8 mouse cellular contexts compared by ENCODE assay signal in genomic region chr7:127471646-127472010, GRCm38 (mm10). TPM values are rescaled to one million over a fixed set of nuclear protein-coding genes. Genes with fewer than 3 reads are reported as not detected.
DNase-seq lines count a peak whose midpoint lies in the region; ATAC-seq and TF ChIP-seq lines count a peak whose summit lies in the region.

No protein-coding gene starts in this region.

- H3K27ac ChIP-seq in heart, adult 2 months, result peak overlapping the region; percentile 95
- peak overlapping the region; percentile 94 for H3K27ac ChIP-seq in bone marrow macrophage, adult 2 months (ENCODE audit: insufficient read depth, low read depth, low read length)
- peak overlapping the region; percentile 94 for H3K27ac ChIP-seq in liver, embryonic 14.5 days

- 1% methylated on average over 24 of the region's 25 CpGs for WGBS in heart, adult 2 months
- WGBS in liver, embryonic 14.5 days (ENCODE audit: insufficient replicate concordance), result 1% methylated on average over 24 of the region's 25 CpGs

- no peak for TF ChIP-seq POLR2A in heart, adult 2 months (IDR thresholded peaks at IDR 0.05; ENCODE audit: insufficient read depth, low read depth, low read length)
- no peak for TF ChIP-seq POLR2A in bone marrow macrophage, adult 2 months (IDR thresholded peaks at IDR 0.05; ENCODE audit: borderline replicate concordance, low read depth, low read length)

- H3K27me3 ChIP-seq in heart, adult 2 months (ENCODE audit: control insufficient read depth, insufficient read depth, low read length), result no peaks in the 10 kb centered on the region
- H3K27me3 ChIP-seq in liver, embryonic 14.5 days (ENCODE audit: control insufficient read depth, insufficient read depth, low read length), result no peaks in the 10 kb centered on the region

- H3K4me3 ChIP-seq in heart, adult 2 months, result peak overlapping the region; percentile 69
- peak overlapping the region; percentile 73 for H3K4me3 ChIP-seq in bone marrow macrophage, adult 2 months (ENCODE audit: insufficient read depth, low read length)
- H3K4me3 ChIP-seq in liver, embryonic 14.5 days (ENCODE audit: insufficient read depth in 1 of 2, low read depth in 2 of 2, low read length in 2 of 2), result peak overlapping the region; percentile 93 to 99

- intact Hi-C loops in heart, adult 2 months (cut with DNase I), result loop anchor here (2.0 to 5.0 kb wide), 2 partner anchors 49 to 79 kb away; partner anchors contain the start of genes E430018J23Rik and Zfp688

- H3K4me2 ChIP-seq in liver, embryonic 14.5 days (ENCODE audit: low read depth), result peak overlapping the region; percentile 89

- peaks cover 5% of the 10 kb centered on the region for H3K4me1 ChIP-seq in heart, adult 2 months (ENCODE audit: control insufficient read depth, insufficient read depth, low read length)
- H3K4me1 ChIP-seq in bone marrow macrophage, adult 2 months (ENCODE audit: control insufficient read depth, insufficient read depth, low read length), result peaks cover 6% of the 10 kb centered on the region
- H3K4me1 ChIP-seq in liver, embryonic 14.5 days (replicated peaks; ENCODE audit: control insufficient read depth in 2 of 2, insufficient read depth in 2 of 2, low read length in 1 of 2), result peaks cover 17% of the 10 kb centered on the region in 2 experiments

- H3K36me3 ChIP-seq in heart, adult 2 months (ENCODE audit: control insufficient read depth, insufficient read depth, low read length), result peaks cover 12% of the 10 kb centered on the region
- peaks cover 37% of the 10 kb centered on the region for H3K36me3 ChIP-seq in liver, embryonic 14.5 days (replicated peaks; ENCODE audit: control insufficient read depth, insufficient read depth, low read depth)

- H3K79me2 ChIP-seq in heart, adult 2 months (replicated peaks; ENCODE audit: control insufficient read depth, insufficient read depth, low read length), result peaks cover 2% of the 10 kb centered on the region; the same call in 1 of the 2 replicates

- peak in 1 of 2 experiments; percentile 78 for DNase-seq in heart, adult 2 months
- no peak for DNase-seq in heart, adult 11 months
- peak; percentile 48 to 50 for DNase-seq in B cell, adult 2 months
- no peak for DNase-seq in liver, embryonic 14.5 days (ENCODE audit: low read depth in 3 of 3, low spot score in 3 of 3)
- peak; percentile 57 for DNase-seq in ovary, postnatal 36 days (ENCODE audit: low spot score)
- DNase-seq in layer of hippocampus, adult 9-10 months (ENCODE audit: low spot score), result no peak

- peak; percentile 40 for TF ChIP-seq CTCF in heart, adult 2 months (IDR thresholded peaks at IDR 0.05)
- peak; percentile 30; the same call in 1 of the 2 replicates for TF ChIP-seq CTCF in bone marrow macrophage, adult 2 months (IDR thresholded peaks at IDR 0.05; ENCODE audit: low read depth, low read length)
- TF ChIP-seq CTCF in liver, embryonic 14.5 days (IDR thresholded peaks at IDR 0.05; ENCODE audit: low read depth), result peak; percentile 36

- peak overlapping the region; percentile 90 for H3K9ac ChIP-seq in heart, adult 2 months (ENCODE audit: low read depth, low read length)
- peak overlapping the region; percentile 95 for H3K9ac ChIP-seq in liver, embryonic 14.5 days (replicated peaks)

- ATAC-seq in granulocyte monocyte progenitor cell, adult 5-6 weeks (replicated peaks; ENCODE audit: poor library complexity, severe bottlenecking), result peak; percentile 45
- peak; percentile 44 for ATAC-seq in liver, embryonic 14.5 days (ENCODE audit: insufficient read depth)

- no peaks in the 10 kb centered on the region; the same call in 1 of the 2 replicates for H3K9me3 ChIP-seq in liver, embryonic 14.5 days (ENCODE audit: control insufficient read depth, low read length)

- no peak for TF ChIP-seq EP300 in heart, adult 2 months (IDR thresholded peaks at IDR 0.05; ENCODE audit: insufficient read depth, low read depth, low read length)
- TF ChIP-seq EP300 in liver, embryonic 14.5 days (IDR thresholded peaks at IDR 0.05; ENCODE audit: low read depth), result no peak

RNA-seq across cellular contexts. Expression of gene Fbrs, which starts 7.4 kb away (rescaled TPM):
- total RNA-seq in heart, adult 2 months (2021), result 10 to 100 TPM; 31.2 to 33.9 TPM
- 13.4 and 16.4 TPM in 2 replicates for polyA plus RNA-seq in heart, adult 2 months (2012; rRNA removed)
- polyA plus RNA-seq in bone marrow macrophage, adult 2 months (2012; ENCODE audit: insufficient read depth, insufficient read length, missing spikeins), result 134 and 147 TPM in 2 replicates
- total RNA-seq in granulocyte monocyte progenitor cell, adult 5-6 weeks (2014; fragmentation: Nextera tagmentation), result 87.1 and 132 TPM in 2 replicates
- 21.9 and 28.5 TPM in 2 replicates for total RNA-seq in granulocyte monocyte progenitor cell, adult 5-6 weeks (2017)
- 7.3 and 9.8 TPM in 2 replicates for polyA plus RNA-seq in liver, embryonic 14.5 days (2012; rRNA removed)
- polyA plus RNA-seq in liver, embryonic 14.5 days (2014; fragmentation: Nextera tagmentation; extraction: Ambion mirVana), result 4.2 and 4.7 TPM in 2 replicates

RNA-seq across cellular contexts. Expression of gene Prr14, which starts 12.2 kb away (rescaled TPM):
- 10 to 100 TPM; 23.1 to 28.0 TPM for total RNA-seq in heart, adult 2 months (2021)
- polyA plus RNA-seq in heart, adult 2 months (2012; rRNA removed), result 45.6 and 61.6 TPM in 2 replicates
- polyA plus RNA-seq in bone marrow macrophage, adult 2 months (2012; ENCODE audit: insufficient read depth, insufficient read length, missing spikeins), result 67.4 and 69.0 TPM in 2 replicates
- total RNA-seq in granulocyte monocyte progenitor cell, adult 5-6 weeks (2014; fragmentation: Nextera tagmentation), result 96.7 and 115 TPM in 2 replicates
- 23.8 and 29.0 TPM in 2 replicates for total RNA-seq in granulocyte monocyte progenitor cell, adult 5-6 weeks (2017)
- 21.2 and 22.9 TPM in 2 replicates for polyA plus RNA-seq in liver, embryonic 14.5 days (2012; rRNA removed)
- polyA plus RNA-seq in liver, embryonic 14.5 days (2014; fragmentation: Nextera tagmentation; extraction: Ambion mirVana), result 20.3 and 23.2 TPM in 2 replicates

RNA-seq across cellular contexts. Expression of gene Zfp689, which starts 22.7 kb away (rescaled TPM):
- 1 to 10 TPM in 1 of 2 experiments, under 1 TPM in 1; 0.93 to 1.5 TPM for total RNA-seq in heart, adult 2 months (2021)
- 1.8 and 2.0 TPM in 2 replicates for polyA plus RNA-seq in heart, adult 2 months (2012; rRNA removed)
- 1.4 and 1.7 TPM in 2 replicates for polyA plus RNA-seq in bone marrow macrophage, adult 2 months (2012; ENCODE audit: insufficient read depth, insufficient read length, missing spikeins)
- 0.70 and 3.9 TPM in 2 replicates for total RNA-seq in granulocyte monocyte progenitor cell, adult 5-6 weeks (2014; fragmentation: Nextera tagmentation)
- 2.7 and 3.6 TPM in 2 replicates for total RNA-seq in granulocyte monocyte progenitor cell, adult 5-6 weeks (2017)
- 1.8 and 2.1 TPM in 2 replicates for polyA plus RNA-seq in liver, embryonic 14.5 days (2012; rRNA removed)
- 1.3 and 1.4 TPM in 2 replicates for polyA plus RNA-seq in liver, embryonic 14.5 days (2014; fragmentation: Nextera tagmentation; extraction: Ambion mirVana)

RNA-seq across cellular contexts. Expression of gene Srcap, which starts 40.2 kb away (rescaled TPM):
- total RNA-seq in heart, adult 2 months (2021), result 10 to 100 TPM; 53.1 to 55.8 TPM
- 15.3 and 16.7 TPM in 2 replicates for polyA plus RNA-seq in heart, adult 2 months (2012; rRNA removed)
- polyA plus RNA-seq in bone marrow macrophage, adult 2 months (2012; ENCODE audit: insufficient read depth, insufficient read length, missing spikeins), result 56.4 and 58.1 TPM in 2 replicates
- 139 and 145 TPM in 2 replicates for total RNA-seq in granulocyte monocyte progenitor cell, adult 5-6 weeks (2014; fragmentation: Nextera tagmentation)
- 20.9 and 22.9 TPM in 2 replicates for total RNA-seq in granulocyte monocyte progenitor cell, adult 5-6 weeks (2017)
- 3.7 TPM in 2 replicates for polyA plus RNA-seq in liver, embryonic 14.5 days (2012; rRNA removed)
- polyA plus RNA-seq in liver, embryonic 14.5 days (2014; fragmentation: Nextera tagmentation; extraction: Ambion mirVana), result 10.3 and 14.7 TPM in 2 replicates

RNA-seq across cellular contexts. Expression of gene Gm42715, which starts 47.8 kb away (rescaled TPM):
- 1 to 10 TPM; 7.8 to 8.2 TPM for total RNA-seq in heart, adult 2 months (2021)
- 7.9 and 9.3 TPM in 2 replicates for polyA plus RNA-seq in heart, adult 2 months (2012; rRNA removed)
- 4.7 and 6.2 TPM in 2 replicates for polyA plus RNA-seq in bone marrow macrophage, adult 2 months (2012; ENCODE audit: insufficient read depth, insufficient read length, missing spikeins)
- total RNA-seq in granulocyte monocyte progenitor cell, adult 5-6 weeks (2014; fragmentation: Nextera tagmentation), result 25.2 and 31.5 TPM in 2 replicates
- total RNA-seq in granulocyte monocyte progenitor cell, adult 5-6 weeks (2017), result 5.7 and 6.4 TPM in 2 replicates
- polyA plus RNA-seq in liver, embryonic 14.5 days (2012; rRNA removed), result 5.2 and 6.0 TPM in 2 replicates
- polyA plus RNA-seq in liver, embryonic 14.5 days (2014; fragmentation: Nextera tagmentation; extraction: Ambion mirVana), result 4.7 and 5.2 TPM in 2 replicates

Comparison
In these comparisons a context has a peak if more than half of its experiments do, and no peak if none do; other contexts are left out.
1. DNase-seq: peak in B cell, adult 2 months (2 of 2) and ovary, postnatal 36 days (single experiment); none in heart, adult 11 months (single experiment), liver, embryonic 14.5 days (0 of 3) and layer of hippocampus, adult 9-10 months (single experiment).
2. Peak in every context shown above with its lines, with median percentiles within 50 percentile points of each other: H3K27ac ChIP-seq, H3K4me3 ChIP-seq and CTCF ChIP-seq.